Mouse (Mus musculus): ENCODE measurements at regions not wholly inside any gene's neighbourhood (a gene's known extent, or its start where the extent isn't known, plus 50 kb on each side); places are given as distances from the start of the nearest gene placed in this dataset.

- DNase-seq (ENCODE audit: low spot score) = no peak
Measured at GRCm38 (mm10) chr9:93969691-93970284, 568.1 kb downstream of the 1190002N15Rik start.

- no peak for DNase-seq (ENCODE audit: low spot score)
Measured at GRCm38 (mm10) chr9:93969118-93969517, 568.8 kb downstream of the 1190002N15Rik start.

- no peak for DNase-seq (ENCODE audit: low spot score)
Measured at GRCm38 (mm10) chr9:93955235-93956040, 582.4 kb downstream of the 1190002N15Rik start.

- no peak for DNase-seq (ENCODE audit: low spot score)
Measured at GRCm38 (mm10) chr9:93948671-93949070, 589.2 kb downstream of the 1190002N15Rik start.

GRCm38 (mm10) chr9:93947053-93947452, 590.8 kb downstream of the 1190002N15Rik start:
- DNase-seq (ENCODE audit: low spot score) = no peak

- DNase-seq (ENCODE audit: low spot score) = no peak
Measured at GRCm38 (mm10) chr9:93940193-93940592, 597.7 kb downstream of the 1190002N15Rik start.

GRCm38 (mm10) chr9:93930684-93931083, 607.2 kb downstream of the 1190002N15Rik start:
- no peak for DNase-seq (ENCODE audit: low spot score)

GRCm38 (mm10) chr9:93889256-93889655, 648.6 kb downstream of the 1190002N15Rik start:
- DNase-seq (ENCODE audit: low spot score) = no peak

GRCm38 (mm10) chr9:93880112-93880511, 657.8 kb downstream of the 1190002N15Rik start:
- DNase-seq (ENCODE audit: low spot score) = no peak

GRCm38 (mm10) chr9:93879572-93879971, 658.3 kb downstream of the 1190002N15Rik start:
- DNase-seq (ENCODE audit: low spot score) = no peak

- DNase-seq (ENCODE audit: low spot score) = no peak
Measured at GRCm38 (mm10) chr9:93870778-93871177, 667.1 kb downstream of the 1190002N15Rik start.

GRCm38 (mm10) chr9:93857937-93858336, 679.9 kb downstream of the 1190002N15Rik start:
- no peak for DNase-seq (ENCODE audit: low spot score)

GRCm38 (mm10) chr9:93846411-93846810, 691.5 kb downstream of the 1190002N15Rik start:
- DNase-seq (ENCODE audit: low spot score) = no peak

GRCm38 (mm10) chr9:93843869-93844268, 694.0 kb downstream of the 1190002N15Rik start:
- no peak for DNase-seq (ENCODE audit: low spot score)
